Mouse (Mus musculus): ENCODE results near the gene Camsap2. TPM values are rescaled to one million over a fixed set of nuclear protein-coding genes. Genes with fewer than 3 reads are reported as not detected.

Gene Camsap2
- polyA plus RNA-seq, 1 experiment from 2014 or later, result 20.0 TPM

DNA sequence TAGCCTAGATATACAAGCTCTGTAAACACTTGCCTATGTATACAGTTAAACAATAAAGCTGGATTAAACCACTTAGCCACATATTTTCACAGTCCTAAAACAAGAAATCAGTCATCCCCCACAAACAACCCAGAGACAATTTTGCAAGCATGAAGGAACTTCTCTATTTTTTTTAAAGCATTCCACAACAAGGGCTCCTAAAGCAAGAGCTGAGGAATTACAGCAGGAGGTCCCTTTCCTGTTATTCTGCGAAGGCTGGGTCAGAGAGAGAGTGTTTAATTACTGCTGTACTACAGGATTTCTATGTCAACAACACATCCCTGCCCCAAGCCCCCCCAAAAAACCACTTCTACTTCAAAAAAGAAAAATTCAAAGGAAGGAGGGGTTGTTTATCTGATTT is 1.6 kb downstream of the Camsap2 start:
- peak overlapping the region; percentile 94 for H3K4me3 ChIP-seq (ENCODE audit: low read depth, low read length)
- H3K27me3 ChIP-seq (ENCODE audit: insufficient read depth, low read length), result no peaks in the 10 kb centered on the region
- H3K36me3 ChIP-seq (ENCODE audit: insufficient read depth), result no peaks in the 10 kb centered on the region
- H3K4me1 ChIP-seq (ENCODE audit: insufficient read depth), result peaks cover 16% of the 10 kb centered on the region
- ATAC-seq (ENCODE audit: insufficient read depth), result no peak
- no peak for TF ChIP-seq CTCF (IDR thresholded peaks at IDR 0.05; ENCODE audit: low read depth)
- no peaks in the 10 kb centered on the region for H3K9me3 ChIP-seq (ENCODE audit: low read depth, low read length)
- WGBS, result 3% methylated on average over 1 of the region's 1 CpGs
- peak; percentile 52 for DNase-seq
- H3K9ac ChIP-seq, result peak overlapping the region; percentile 94
- H3K4me2 ChIP-seq, result peak overlapping the region; percentile 83
- peak overlapping the region; percentile 46; the same call in 1 of the 2 replicates for H3K27ac ChIP-seq (ENCODE audit: low read depth)

DNA sequence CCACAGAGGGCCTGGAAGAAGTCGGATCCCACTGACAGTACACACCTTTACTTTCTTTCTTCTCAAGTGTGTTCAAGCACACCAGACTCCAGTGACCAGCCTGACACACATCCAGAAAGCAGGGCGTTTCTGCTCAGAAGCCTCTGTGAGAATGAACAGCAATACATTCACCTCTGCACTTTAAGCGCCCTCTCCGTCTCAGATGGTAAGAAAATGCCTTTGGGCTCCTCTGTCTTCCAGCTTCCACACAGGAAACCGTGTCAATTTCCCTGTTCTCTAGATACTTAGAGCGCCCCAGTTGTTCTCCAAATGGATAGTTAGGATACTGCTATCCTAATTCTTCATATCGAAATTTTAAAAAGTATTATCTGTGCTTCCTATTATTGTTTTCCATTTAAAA is 2.2 kb downstream of the Camsap2 start:
- no peaks in the 10 kb centered on the region for H3K36me3 ChIP-seq (ENCODE audit: insufficient read depth)
- ATAC-seq (ENCODE audit: insufficient read depth), result no peak
- H3K4me3 ChIP-seq (ENCODE audit: low read depth, low read length), result peak overlapping the region; percentile 94
- no peak overlapping the region for H3K27ac ChIP-seq (ENCODE audit: low read depth)
- 15% methylated on average over 7 of the region's 7 CpGs for WGBS
- peak overlapping the region; percentile 83 for H3K4me2 ChIP-seq
- peak; percentile 59 for DNase-seq
- no peaks in the 10 kb centered on the region for H3K9me3 ChIP-seq (ENCODE audit: low read depth, low read length)
- H3K9ac ChIP-seq, result peak overlapping the region; percentile 59
- peaks cover 16% of the 10 kb centered on the region for H3K4me1 ChIP-seq (ENCODE audit: insufficient read depth)
- no peak for TF ChIP-seq CTCF (IDR thresholded peaks at IDR 0.05; ENCODE audit: low read depth)
- H3K27me3 ChIP-seq (ENCODE audit: insufficient read depth, low read length), result no peaks in the 10 kb centered on the region

DNA sequence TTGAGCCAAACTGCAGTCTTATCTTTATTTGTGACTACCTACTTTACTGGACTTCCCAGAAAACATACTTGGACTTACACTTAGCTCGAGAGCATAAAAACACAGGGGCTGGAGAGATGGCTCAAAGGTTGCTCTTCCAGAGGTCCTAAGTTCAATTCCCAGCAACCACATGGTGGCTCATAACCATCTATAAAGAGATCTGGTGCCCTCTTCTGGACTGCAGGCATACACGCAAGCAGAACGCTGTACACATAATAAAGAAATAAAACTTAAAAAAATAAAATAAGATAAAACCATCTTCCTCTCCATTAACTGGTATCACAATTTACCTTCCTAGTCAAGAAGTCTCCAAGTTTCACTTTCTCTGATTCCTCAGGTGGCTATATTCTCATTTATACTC is 5.4 kb downstream of the Camsap2 start:
- ATAC-seq (ENCODE audit: insufficient read depth) (no peak), DNase-seq (no peak)
- 97% methylated on average over 3 of the region's 3 CpGs for WGBS
- Histone ChIP-seq H3K4me3 (ENCODE audit: low read depth, low read length) (no peak overlapping the region), H3K4me2 (no peak overlapping the region), H3K27ac (ENCODE audit: low read depth) (no peak overlapping the region), H3K4me1 (ENCODE audit: insufficient read depth) (peaks cover 12% of the 10 kb centered on the region), H3K36me3 (ENCODE audit: insufficient read depth) (no peaks in the 10 kb centered on the region), H3K9me3 (ENCODE audit: low read depth, low read length) (no peaks in the 10 kb centered on the region), H3K9ac (no peak overlapping the region), H3K27me3 (ENCODE audit: insufficient read depth, low read length) (no peaks in the 10 kb centered on the region)
- peak; percentile 31; the same call in 1 of the 2 replicates for TF ChIP-seq CTCF (IDR thresholded peaks at IDR 0.05; ENCODE audit: low read depth)

DNA sequence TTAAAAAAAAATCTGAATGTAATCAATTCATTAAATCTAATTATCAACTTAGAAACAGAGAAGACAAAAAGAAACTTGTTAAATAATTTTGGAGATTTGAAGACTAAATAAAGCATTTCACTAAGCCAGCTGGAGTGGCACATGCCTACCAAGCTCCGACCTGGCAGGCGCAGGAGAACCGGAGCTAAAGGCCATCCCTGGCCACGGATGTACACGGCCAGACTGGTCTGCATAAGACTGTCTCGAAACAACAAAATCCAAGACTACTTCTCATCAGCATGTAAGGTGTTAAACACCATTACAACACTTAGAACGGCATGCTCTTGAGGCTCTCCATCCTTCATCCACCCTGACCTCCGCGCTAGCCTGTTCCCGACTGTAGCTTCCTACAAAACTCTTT is 11.2 kb downstream of the Camsap2 start:
- H3K9ac ChIP-seq, result no peak overlapping the region
- H3K36me3 ChIP-seq (ENCODE audit: insufficient read depth), result 0 out of 2 replicates have a peak, but pooled peaks cover 7% of the 10 kb centered on the region
- H3K4me1 ChIP-seq (ENCODE audit: insufficient read depth), result no peaks in the 10 kb centered on the region
- H3K27ac ChIP-seq (ENCODE audit: low read depth), result no peak overlapping the region
- H3K4me3 ChIP-seq (ENCODE audit: low read depth, low read length), result no peak overlapping the region
- no peak for TF ChIP-seq CTCF (IDR thresholded peaks at IDR 0.05; ENCODE audit: low read depth)
- DNase-seq (no peak), ATAC-seq (ENCODE audit: insufficient read depth) (no peak)
- no peak overlapping the region for H3K4me2 ChIP-seq
- 82% methylated on average over 10 of the region's 10 CpGs for WGBS
- no peaks in the 10 kb centered on the region for H3K27me3 ChIP-seq (ENCODE audit: insufficient read depth, low read length)
- H3K9me3 ChIP-seq (ENCODE audit: low read depth, low read length), result no peaks in the 10 kb centered on the region

DNA sequence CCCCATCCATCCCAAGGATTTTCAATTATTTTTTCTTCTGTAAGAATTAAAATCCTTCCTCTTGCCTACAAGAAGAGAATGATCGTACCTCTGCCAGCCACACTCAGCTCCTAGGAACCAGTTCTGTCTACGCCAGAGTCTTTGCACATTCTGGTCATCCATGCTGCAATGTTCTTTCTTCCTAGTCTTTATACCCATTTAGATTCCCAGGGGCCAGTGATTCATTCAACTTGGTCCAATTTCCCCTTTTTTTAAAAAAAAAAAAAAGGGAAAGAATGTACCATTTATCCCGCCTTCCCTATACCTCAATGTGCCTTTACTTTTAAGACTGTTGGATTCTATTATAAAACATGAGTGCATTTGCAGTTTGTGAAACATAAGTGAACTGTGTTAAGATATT is 12.4 kb downstream of the Camsap2 start:
- WGBS, result 95% methylated on average over 3 of the region's 3 CpGs
- no peak for TF ChIP-seq CTCF (IDR thresholded peaks at IDR 0.05; ENCODE audit: low read depth)

DNA sequence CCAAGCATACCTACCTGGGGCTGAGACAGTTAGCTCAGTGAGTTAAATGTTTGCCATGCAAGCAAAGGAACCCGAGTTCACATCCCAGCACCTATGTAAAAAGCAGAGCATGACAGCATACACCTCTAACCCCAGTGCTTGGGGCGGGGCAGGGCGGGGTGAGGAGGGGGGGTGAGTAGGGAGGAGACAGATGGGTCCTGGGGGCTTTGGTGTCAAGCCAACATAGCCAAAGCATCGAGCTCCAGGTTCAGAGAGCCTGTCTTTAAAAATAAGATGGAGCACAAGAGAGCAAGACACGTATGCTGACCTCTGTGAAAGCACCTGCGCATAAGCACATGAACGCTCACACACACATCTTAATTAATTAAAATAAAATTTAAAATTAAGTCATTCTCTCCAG is 12.8 kb downstream of the Camsap2 start:
- H3K4me2 ChIP-seq, result no peak overlapping the region
- 84% methylated on average over 7 of the region's 7 CpGs for WGBS
- H3K9me3 ChIP-seq (ENCODE audit: low read depth, low read length), result no peaks in the 10 kb centered on the region
- H3K4me1 ChIP-seq (ENCODE audit: insufficient read depth), result no peaks in the 10 kb centered on the region
- no peak overlapping the region for H3K4me3 ChIP-seq (ENCODE audit: low read depth, low read length)
- H3K9ac ChIP-seq, result no peak overlapping the region
- no peak for TF ChIP-seq CTCF (IDR thresholded peaks at IDR 0.05; ENCODE audit: low read depth)
- 0 out of 2 replicates have a peak, but pooled peaks cover 7% of the 10 kb centered on the region for H3K36me3 ChIP-seq (ENCODE audit: insufficient read depth)
- H3K27ac ChIP-seq (ENCODE audit: low read depth), result no peak overlapping the region
- ATAC-seq (ENCODE audit: insufficient read depth) (no peak), DNase-seq (no peak)
- H3K27me3 ChIP-seq (ENCODE audit: insufficient read depth, low read length), result no peaks in the 10 kb centered on the region

More for the DNA sequence above, 12.4 kb downstream of the Camsap2 start:
- no peak overlapping the region for H3K9ac ChIP-seq
- H3K4me3 ChIP-seq (ENCODE audit: low read depth, low read length), result no peak overlapping the region
- no peaks in the 10 kb centered on the region for H3K9me3 ChIP-seq (ENCODE audit: low read depth, low read length)
- no peak overlapping the region for H3K4me2 ChIP-seq
- ATAC-seq (ENCODE audit: insufficient read depth), result no peak
- no peak overlapping the region for H3K27ac ChIP-seq (ENCODE audit: low read depth)
- H3K27me3 ChIP-seq (ENCODE audit: insufficient read depth, low read length), result no peaks in the 10 kb centered on the region
- DNase-seq, result no peak
- no peaks in the 10 kb centered on the region for H3K4me1 ChIP-seq (ENCODE audit: insufficient read depth)
- 0 out of 2 replicates have a peak, but pooled peaks cover 7% of the 10 kb centered on the region for H3K36me3 ChIP-seq (ENCODE audit: insufficient read depth)

DNA sequence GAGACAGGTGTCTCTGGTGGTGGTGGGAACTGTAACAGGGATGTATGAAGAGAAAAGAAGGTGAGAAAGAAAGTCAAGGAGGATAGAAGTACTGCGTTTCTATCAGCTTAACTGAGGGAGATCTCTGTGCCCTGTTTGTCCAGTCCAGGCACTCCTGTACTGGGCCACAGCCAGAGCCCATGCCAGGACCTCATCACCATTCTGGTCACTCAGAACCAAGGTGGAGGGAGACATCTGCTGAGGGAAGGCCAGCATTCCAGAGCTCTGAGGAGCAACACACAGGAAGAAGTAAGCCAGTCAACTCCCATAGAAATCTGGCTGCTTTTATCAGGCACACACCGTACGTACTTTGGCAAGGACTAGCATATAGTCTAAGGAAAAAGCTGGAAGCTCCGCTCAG is 14.1 kb downstream of the Camsap2 start:
- Histone ChIP-seq H3K27me3 (ENCODE audit: insufficient read depth, low read length) (no peaks in the 10 kb centered on the region), H3K27ac (ENCODE audit: low read depth) (no peak overlapping the region), H3K4me3 (ENCODE audit: low read depth, low read length) (no peak overlapping the region), H3K4me2 (no peak overlapping the region), H3K4me1 (ENCODE audit: insufficient read depth) (no peaks in the 10 kb centered on the region), H3K9me3 (ENCODE audit: low read depth, low read length) (no peaks in the 10 kb centered on the region), H3K9ac (no peak overlapping the region), H3K36me3 (ENCODE audit: insufficient read depth) (0 out of 2 replicates have a peak, but pooled peaks cover 7% of the 10 kb centered on the region)
- TF ChIP-seq CTCF (IDR thresholded peaks at IDR 0.05; ENCODE audit: low read depth), result no peak
- WGBS, result 89% methylated on average over 4 of the region's 4 CpGs
- no peak for ATAC-seq (ENCODE audit: insufficient read depth)
- no peak for DNase-seq

Data from lung, embryonic 14.5 days (tissue).